Mouse (Mus musculus) megakaryocyte, embryonic 14.5 days (primary cell): ENCODE data around the gene Fbxo21.

Experiments used
- FLI1 ChIP-seq: IDR thresholded peaks from 2 replicates; pipeline ENCODE4 v1.6.1; 2012; ENCODE audit warnings: low read length, inconsistent platforms, mixed read lengths
- GATA1 ChIP-seq: IDR thresholded peaks from 3 replicates; pipeline ENCODE4 v1.6.1; 2012; ENCODE audit warnings: mixed read lengths, low read length, inconsistent platforms, borderline replicate concordance

- no peak for TF ChIP-seq FLI1
- no peak for TF ChIP-seq GATA1
These were observed 68.4 kb downstream of the Fbxo21 start for GRCm38 (mm10) chr5:118044907-118045306.
